Mouse (Mus musculus) kidney, embryonic 14.5 days (tissue): ENCODE data around the gene Frmd5. TPM values are rescaled to one million over a fixed set of nuclear protein-coding genes. Genes with fewer than 3 reads are reported as not detected.
"Not testable (repeated sequence)": the region's sequence is repeated elsewhere in the genome, so short reads cannot be mapped to it uniquely, and the experiment has no call there.

Experiments used
- ATAC-seq: fragments of 200-750 bp; cut with Nextera tagmentation; 2 replicates; pipeline ENCODE4 v1.8.0; 2017; ENCODE audit warnings: moderate number of reproducible peaks, mild to moderate bottlenecking, moderate TSS enrichment, moderate library complexity; ENCODE audit not compliant: low FRiP score, low TSS enrichment
- H3K27ac ChIP-seq: fragments of 300-500 bp; sonication (generic); 2 replicates; pipeline ENCODE4 v1.5.1; 2014; ENCODE audit warnings: low read depth, mild to moderate bottlenecking, low read length, moderate library complexity, mixed read lengths
- H3K27me3 ChIP-seq: fragments of 300-500 bp; sonication (generic); 2 replicates; pipeline ENCODE4 v1.6.1; 2014; ENCODE audit warnings: mild to moderate bottlenecking, low read length; ENCODE audit not compliant: control insufficient read depth, insufficient read depth
- H3K36me3 ChIP-seq: fragments of 300-500 bp; sonication (generic); 2 replicates; pipeline ENCODE4 v1.6.1; 2014; ENCODE audit warnings: low read length, mixed read lengths; ENCODE audit not compliant: control insufficient read depth, insufficient read depth
- H3K4me1 ChIP-seq: fragments of 300-500 bp; sonication (generic); 2 replicates; pipeline ENCODE4 v1.6.1; 2014; ENCODE audit warnings: low read length, mixed read lengths; ENCODE audit not compliant: control insufficient read depth, insufficient read depth
- H3K4me2 ChIP-seq: fragments of 300-500 bp; sonication (generic); replicated peaks from 2 replicates; pipeline ENCODE4 v1.6.1; 2014; ENCODE audit warnings: low read depth, mild to moderate bottlenecking, low read length
- H3K4me3 ChIP-seq: fragments of 300-500 bp; sonication (generic); 2 replicates; pipeline ENCODE4 v1.5.1; 2014; ENCODE audit warnings: mild to moderate bottlenecking, low read length
- H3K9ac ChIP-seq: fragments of 300-500 bp; sonication (generic); 2 replicates; pipeline ENCODE4 v1.6.1; 2014; ENCODE audit warnings: low read depth, mild to moderate bottlenecking, low read length, moderate library complexity
- H3K9me3 ChIP-seq: fragments of 300-500 bp; sonication (generic); 2 replicates; pipeline ENCODE4 v1.6.1; 2016; ENCODE audit warnings: low read length; ENCODE audit not compliant: control insufficient read depth
- WGBS: fragments of 180-500 bp; shearing (Covaris S2); extraction: QIAGEN DNeasy Blood & Tissue Kit; methylation state at CpG from one replicate; pipeline ENCODE4 v1.1.7; 2014; 5-methylcytosine and 5-hydroxymethylcytosine counted together
- polyA plus RNA-seq: library from polyadenylated mRNA; unstranded; fragments of >200 nt; fragmentation: Nextera tagmentation; extraction: Ambion mirVana; gene quantifications from 2 replicates; pipeline ENCODE4 v1.2.1, GENCODE M21; 2014

Gene Frmd5
- polyA plus RNA-seq, 1 experiment from 2014 or later: 2.8 TPM

DNA sequence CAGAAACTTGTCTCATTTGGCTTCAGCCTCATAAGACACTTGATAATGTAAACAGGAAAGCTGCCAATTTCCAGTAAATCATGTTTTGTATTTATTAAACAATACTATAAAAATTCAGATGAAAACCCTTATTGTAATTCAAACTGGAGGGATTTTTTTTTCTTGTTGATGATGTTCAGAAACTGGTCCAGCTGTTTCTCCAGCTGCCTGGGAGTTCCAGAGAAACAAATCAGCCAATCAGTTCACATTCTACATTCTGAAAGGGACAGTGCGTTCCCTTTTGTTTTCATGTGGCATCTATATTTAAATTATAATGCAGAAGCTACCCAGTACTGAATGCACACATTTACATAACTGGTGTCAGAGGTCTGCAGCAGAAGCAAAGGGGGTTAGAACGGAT is 19.3 kb upstream of the Frmd5 start:
- 57% methylated on average over 2 of the region's 2 CpGs for WGBS

GRCm38 (mm10) chr2:121824653-121825052 is 17.8 kb upstream of the Frmd5 start:
- Histone ChIP-seq H3K4me2 (no peak overlapping the region), H3K36me3 (no peaks in the 10 kb centered on the region), H3K4me3 (no peak overlapping the region), H3K4me1 (no peaks in the 10 kb centered on the region), H3K27ac (no peak overlapping the region), H3K9me3 (no peaks in the 10 kb centered on the region), H3K27me3 (no peaks in the 10 kb centered on the region), H3K9ac (no peak overlapping the region)
- no peak for ATAC-seq
- WGBS: 76% methylated on average over 5 of the region's 5 CpGs

More for the DNA sequence above, 19.3 kb upstream of the Frmd5 start:
- no peak overlapping the region for H3K27ac ChIP-seq
- H3K9me3 ChIP-seq: no peaks in the 10 kb centered on the region
- no peak for ATAC-seq
- no peaks in the 10 kb centered on the region for H3K4me1 ChIP-seq
- no peaks in the 10 kb centered on the region for H3K27me3 ChIP-seq
- no peak overlapping the region for H3K9ac ChIP-seq
- H3K4me3 ChIP-seq: no peak overlapping the region
- no peak overlapping the region for H3K4me2 ChIP-seq
- no peaks in the 10 kb centered on the region for H3K36me3 ChIP-seq

- Histone ChIP-seq H3K27me3 (no peaks in the 10 kb centered on the region), H3K9ac (no peak overlapping the region), H3K27ac (no peak overlapping the region), H3K9me3 (no peaks in the 10 kb centered on the region), H3K4me2 (no peak overlapping the region), H3K4me1 (no peaks in the 10 kb centered on the region), H3K4me3 (no peak overlapping the region), H3K36me3 (no peaks in the 10 kb centered on the region)
- no peak for ATAC-seq
- 91% methylated on average over 7 of the region's 7 CpGs for WGBS
These were observed 14.9 kb upstream of the Frmd5 start for GRCm38 (mm10) chr2:121821787-121822186.

DNA sequence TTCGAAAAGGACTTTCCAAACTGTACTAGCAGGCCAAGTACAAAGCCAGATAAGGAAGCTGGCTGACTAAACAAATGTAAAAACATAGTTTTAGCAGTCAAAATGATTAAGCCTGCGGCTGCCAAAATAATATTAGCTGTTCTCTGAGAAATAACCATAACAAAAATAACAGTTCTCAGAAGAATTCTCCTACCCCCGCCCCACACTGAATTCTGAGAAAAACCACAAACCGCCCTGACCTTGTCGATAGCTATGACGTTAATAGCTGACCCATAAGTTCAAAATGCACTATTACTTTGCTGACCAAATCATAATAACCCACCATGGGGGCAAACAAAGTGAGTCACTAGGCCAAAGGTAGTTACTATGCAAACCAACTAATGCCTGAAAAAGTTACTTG is 4.0 kb upstream of the Frmd5 start:
- not testable (repeated sequence) for H3K4me2 ChIP-seq, H3K36me3 ChIP-seq, H3K9me3 ChIP-seq, H3K9ac ChIP-seq, ATAC-seq, H3K4me3 ChIP-seq, H3K4me1 ChIP-seq, H3K27ac ChIP-seq
- 91% methylated on average over 6 of the region's 6 CpGs for WGBS
- H3K27me3 ChIP-seq: peaks cover 14% of the 10 kb centered on the region

DNA sequence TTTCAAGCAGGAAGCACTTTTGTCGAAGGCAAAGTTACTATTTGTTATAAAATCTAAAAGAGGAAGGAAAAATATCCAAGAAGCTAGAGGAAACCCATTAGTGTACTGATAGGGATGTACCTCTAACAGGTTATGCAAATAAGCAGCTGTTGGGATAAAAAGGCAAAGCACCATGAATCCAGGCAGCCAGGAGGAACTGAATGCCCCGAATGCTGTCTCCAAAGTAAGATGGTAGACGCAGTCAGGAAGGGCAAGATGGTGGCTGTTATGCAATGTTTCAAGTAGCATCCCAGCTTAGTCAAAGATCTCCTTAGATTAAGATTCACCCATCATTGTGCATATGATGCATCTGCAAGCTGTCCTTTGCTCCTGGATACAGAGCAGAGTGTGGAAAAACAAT is 2.2 kb upstream of the Frmd5 start:
- Histone ChIP-seq H3K36me3 (no peaks in the 10 kb centered on the region), H3K4me2 (no peak overlapping the region), H3K9me3 (no peaks in the 10 kb centered on the region), H3K9ac (no peak overlapping the region), H3K4me3 (no peak overlapping the region), H3K27ac (no peak overlapping the region), H3K27me3 (peaks cover 26% of the 10 kb centered on the region), H3K4me1 (no peaks in the 10 kb centered on the region)
- no peak for ATAC-seq
- WGBS: 86% methylated on average over 3 of the region's 3 CpGs

DNA sequence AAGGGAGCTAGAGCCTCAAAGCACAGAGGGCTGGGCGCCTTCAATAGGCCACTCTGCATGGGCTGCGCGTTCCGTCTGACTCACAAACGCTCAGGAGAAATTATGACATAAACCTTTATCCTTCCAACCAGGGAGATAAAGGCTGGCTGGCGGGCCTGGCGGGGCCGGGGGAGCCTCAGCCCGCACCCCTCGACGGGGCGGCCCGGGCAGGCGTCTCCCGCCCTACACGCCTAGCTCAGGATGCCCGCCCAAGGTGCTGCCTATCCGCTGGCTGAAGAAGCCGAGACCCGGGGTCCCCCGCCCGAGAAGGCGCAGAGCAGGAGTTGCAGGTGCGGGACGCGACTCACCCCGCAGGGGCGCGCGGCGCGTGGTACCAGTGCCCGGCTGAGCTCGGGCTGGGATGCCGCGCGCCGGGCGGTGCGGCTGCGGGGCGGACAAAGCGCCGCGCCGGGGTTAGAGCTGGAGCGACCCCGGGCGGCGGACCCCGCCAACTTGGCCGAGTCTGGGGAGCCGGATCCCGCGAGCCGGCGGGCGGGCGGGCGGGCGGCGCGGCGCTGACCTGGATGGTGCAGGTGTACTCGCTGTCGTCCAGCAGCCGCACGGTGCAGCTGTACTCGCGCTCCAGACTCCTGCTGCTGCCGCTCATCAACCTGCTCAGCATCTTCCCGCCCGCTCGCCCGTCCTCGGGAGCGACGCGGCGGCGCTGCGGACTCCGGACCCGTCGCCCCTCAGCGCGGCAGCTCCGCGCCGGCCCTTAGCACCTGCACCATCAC is 530 bp downstream of the Frmd5 start:
- under 1% methylated on average over 56 of the region's 90 CpGs for WGBS
- no peak overlapping the region for H3K27ac ChIP-seq
- peak overlapping the region; percentile 58 for H3K4me3 ChIP-seq
- H3K9ac ChIP-seq: peak overlapping the region; percentile 55
- H3K36me3 ChIP-seq: no peaks in the 10 kb centered on the region
- no peaks in the 10 kb centered on the region for H3K4me1 ChIP-seq
- H3K4me2 ChIP-seq: peak overlapping the region; percentile 90
- no peaks in the 10 kb centered on the region for H3K9me3 ChIP-seq
- peaks cover 35% of the 10 kb centered on the region for H3K27me3 ChIP-seq
- peak; percentile 85 for ATAC-seq

- Histone ChIP-seq H3K4me2 (no peak overlapping the region), H3K4me1 (no peaks in the 10 kb centered on the region), H3K27me3 (peaks cover 8% of the 10 kb centered on the region; the same call in 1 of the 2 replicates), H3K27ac (no peak overlapping the region), H3K9ac (no peak overlapping the region), H3K36me3 (no peaks in the 10 kb centered on the region), H3K9me3 (no peaks in the 10 kb centered on the region), H3K4me3 (no peak overlapping the region)
- no peak for ATAC-seq
- 92% methylated on average over 7 of the region's 7 CpGs for WGBS
These were observed 7.8 kb downstream of the Frmd5 start for GRCm38 (mm10) chr2:121799051-121799450.

DNA sequence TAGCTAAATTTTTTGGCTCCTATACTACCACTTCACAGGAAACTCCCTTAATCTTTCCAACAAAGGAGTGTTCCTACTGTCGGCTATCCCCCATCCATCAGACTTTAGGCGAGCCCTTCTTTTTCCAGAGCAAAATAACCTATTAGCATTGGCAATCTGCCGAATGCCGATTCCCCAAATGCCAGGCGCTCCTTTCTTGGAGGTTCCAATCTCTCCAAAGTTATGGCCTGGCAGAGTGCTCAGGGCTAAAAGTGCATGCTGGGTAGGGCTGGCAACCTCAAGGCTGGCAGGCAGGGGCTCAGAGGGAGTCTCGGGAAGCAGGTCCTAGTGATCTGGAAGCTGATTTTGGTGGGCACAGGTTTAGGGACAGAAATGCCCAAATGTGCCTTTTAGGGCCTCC is 10.9 kb downstream of the Frmd5 start:
- no peak overlapping the region for H3K9ac ChIP-seq
- no peak overlapping the region for H3K4me2 ChIP-seq
- no peak overlapping the region for H3K27ac ChIP-seq
- H3K9me3 ChIP-seq: no peaks in the 10 kb centered on the region
- H3K36me3 ChIP-seq: no peaks in the 10 kb centered on the region
- H3K4me3 ChIP-seq: no peak overlapping the region
- no peak for ATAC-seq
- whole genome bisulfite sequencing: 90% methylated on average over 6 of the region's 6 CpGs
- no peaks in the 10 kb centered on the region for H3K27me3 ChIP-seq
- H3K4me1 ChIP-seq: no peaks in the 10 kb centered on the region

GRCm38 (mm10) chr2:121789777-121790176 is 17.1 kb downstream of the Frmd5 start:
- Histone ChIP-seq H3K27ac (no peak overlapping the region), H3K36me3 (no peaks in the 10 kb centered on the region), H3K9me3 (no peaks in the 10 kb centered on the region), H3K4me3 (no peak overlapping the region), H3K4me2 (no peak overlapping the region), H3K9ac (no peak overlapping the region), H3K27me3 (no peaks in the 10 kb centered on the region), H3K4me1 (no peaks in the 10 kb centered on the region)
- no peak for ATAC-seq
